Mouse (Mus musculus): ENCODE measurements around the gene Prune2.

GRCm38 (mm10) chr19:16959051-16959450 lies 3.1 kb downstream of the Prune2 start:
- TF ChIP-seq CTCF (conservative IDR thresholded peaks at IDR 0.05; ENCODE audit: insufficient read depth, insufficient read length, low read depth, low read length) (no peak), POLR2A (IDR thresholded peaks at IDR 0.05; ENCODE audit: low read depth, low read length) (no peak)
